Mouse (Mus musculus) limb, embryonic 10.5 days (tissue): ENCODE results near the gene Thsd4. TPM values are rescaled to one million over a fixed set of nuclear protein-coding genes. Genes with fewer than 3 reads are reported as not detected.

Source experiments
- DNase-seq: peaks from one replicate; pipeline ENCODE4 v3.0.0-alpha.2; 2017; ENCODE audit warnings: low spot score
- H3K27ac ChIP-seq: fragments of 300-500 bp; sonication (generic); 2 replicates; pipeline ENCODE4 v1.5.1; 2016; ENCODE audit warnings: mild to moderate bottlenecking
- H3K27me3 ChIP-seq: fragments of 300-500 bp; sonication (generic); 2 replicates; pipeline ENCODE4 v1.6.1; 2016; ENCODE audit warnings: low read depth, mild to moderate bottlenecking; ENCODE audit not compliant: poor library complexity, severe bottlenecking
- H3K36me3 ChIP-seq: fragments of 300-500 bp; sonication (generic); 2 replicates; pipeline ENCODE4 v1.6.1; 2016; ENCODE audit warnings: mild to moderate bottlenecking, moderate library complexity
- H3K4me1 ChIP-seq: fragments of 300-500 bp; sonication (generic); 2 replicates; pipeline ENCODE4 v1.6.1; 2016
- H3K4me3 ChIP-seq: fragments of 300-500 bp; sonication (generic); 2 replicates; pipeline ENCODE4 v1.5.1; 2016; ENCODE audit warnings: mild to moderate bottlenecking, moderate library complexity
- H3K9me3 ChIP-seq: fragments of 300-500 bp; sonication (generic); replicated peaks from 2 replicates; pipeline ENCODE4 v1.6.1; 2016; ENCODE audit warnings: mild to moderate bottlenecking
- WGBS: fragments of 180-500 bp; shearing (Covaris S2); methylation state at CpG from one replicate; pipeline ENCODE4 v1.1.7; 2016; 5-methylcytosine and 5-hydroxymethylcytosine counted together
- polyA plus RNA-seq: library from polyadenylated mRNA; unstranded; fragments of >200 nt; fragmentation: Nextera tagmentation; extraction: Ambion mirVana; gene quantifications from 2 replicates; pipeline ENCODE4 v1.2.1, GENCODE M21; 2016

The Thsd4 gene
- 7.5 and 11.8 TPM in 2 replicates for polyA plus RNA-seq

DNA sequence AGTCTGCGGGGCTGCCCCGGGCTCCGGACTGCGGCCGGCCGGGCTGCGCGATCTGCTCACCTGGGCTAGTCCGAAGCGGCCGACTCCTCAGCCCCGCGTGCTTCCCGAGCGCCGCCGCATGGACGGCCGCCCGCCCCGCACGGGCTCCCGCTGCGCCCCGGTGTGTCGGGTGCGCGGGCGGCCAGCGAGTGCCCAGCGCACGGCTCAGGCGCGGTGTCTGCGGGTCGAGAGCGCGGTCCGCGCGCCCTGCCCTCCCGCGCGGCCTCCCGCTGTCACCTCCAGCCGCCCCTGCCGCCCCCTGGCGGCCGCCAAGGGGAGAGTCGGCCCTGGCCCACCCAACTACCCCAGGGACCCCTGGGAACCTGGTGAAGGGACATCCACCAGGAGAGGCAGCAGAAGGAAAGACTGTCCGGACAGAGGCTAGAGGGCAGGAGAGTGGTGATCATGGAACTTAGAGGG, at the start of gene Thsd4:
Gene Thsd4 (minus strand): TSS at position 241 of the 459 bp plus-strand sequence.
- WGBS, result under 1% methylated on average over 51 of the region's 51 CpGs
- Histone ChIP-seq H3K4me1 (peaks cover 76% of the 10 kb centered on the region), H3K4me3 (peak within 1 kb of the TSS; percentile 71)

DNA sequence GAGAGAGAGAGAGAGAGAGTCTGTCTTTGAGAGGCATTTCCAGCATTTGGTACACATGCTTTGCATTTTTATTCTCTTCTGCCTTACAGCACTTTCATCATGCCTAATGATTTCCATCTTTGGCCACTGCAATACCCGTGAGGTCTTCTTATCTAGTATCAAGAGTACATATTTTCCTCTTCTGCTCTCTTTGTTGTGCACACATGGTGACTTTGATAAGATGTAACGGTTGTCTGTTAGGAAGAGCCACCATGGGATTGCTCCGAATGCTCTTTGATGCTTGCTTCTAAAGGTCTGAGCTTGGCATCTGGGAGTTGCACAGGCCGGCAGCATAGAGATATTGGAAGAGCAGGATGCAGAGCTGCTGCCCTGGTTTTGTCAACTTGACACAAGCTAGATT, 49.2 kb upstream of the Thsd4 start:
- 81% methylated on average over 4 of the region's 4 CpGs for WGBS
- no peak overlapping the region for H3K4me3 ChIP-seq
- H3K27ac ChIP-seq, result no peak overlapping the region
- no peaks in the 10 kb centered on the region for H3K36me3 ChIP-seq
- H3K9me3 ChIP-seq, result no peaks in the 10 kb centered on the region
- H3K4me1 ChIP-seq, result no peaks in the 10 kb centered on the region
- H3K27me3 ChIP-seq, result no peaks in the 10 kb centered on the region
- no peak for DNase-seq

More for the DNA sequence above, at the start of gene Thsd4:
- no peaks in the 10 kb centered on the region for H3K36me3 ChIP-seq
- H3K27ac ChIP-seq, result peak within 1 kb of the TSS; percentile 87
- no peaks in the 10 kb centered on the region for H3K9me3 ChIP-seq
- peaks cover 47% of the 10 kb centered on the region for H3K27me3 ChIP-seq
- peak; percentile 83 for DNase-seq

DNA sequence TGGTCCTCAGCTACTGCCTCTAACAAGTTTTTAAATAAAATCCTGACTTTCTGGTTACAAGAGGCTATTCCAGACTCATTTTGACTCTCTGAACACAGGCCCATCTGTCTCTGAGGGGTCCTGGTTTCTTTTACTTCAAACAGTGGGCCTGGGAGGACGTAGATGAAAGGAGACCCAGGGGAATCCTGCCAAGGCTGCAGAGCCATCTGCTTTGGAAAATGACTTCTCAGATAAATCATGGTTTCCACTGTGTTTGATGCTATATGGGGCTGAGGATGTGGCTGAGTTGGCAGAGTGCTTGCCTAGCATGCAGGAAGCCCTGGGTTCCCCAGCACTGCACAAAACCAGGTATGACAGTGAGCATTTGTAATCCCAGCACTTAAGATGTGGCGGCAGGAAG, 47.5 kb upstream of the Thsd4 start:
- Histone ChIP-seq H3K36me3 (no peaks in the 10 kb centered on the region), H3K9me3 (no peaks in the 10 kb centered on the region), H3K27me3 (no peaks in the 10 kb centered on the region), H3K4me1 (no peaks in the 10 kb centered on the region), H3K27ac (no peak overlapping the region), H3K4me3 (no peak overlapping the region)
- DNase-seq, result no peak
- 57% methylated on average over 2 of the region's 2 CpGs for WGBS

DNA sequence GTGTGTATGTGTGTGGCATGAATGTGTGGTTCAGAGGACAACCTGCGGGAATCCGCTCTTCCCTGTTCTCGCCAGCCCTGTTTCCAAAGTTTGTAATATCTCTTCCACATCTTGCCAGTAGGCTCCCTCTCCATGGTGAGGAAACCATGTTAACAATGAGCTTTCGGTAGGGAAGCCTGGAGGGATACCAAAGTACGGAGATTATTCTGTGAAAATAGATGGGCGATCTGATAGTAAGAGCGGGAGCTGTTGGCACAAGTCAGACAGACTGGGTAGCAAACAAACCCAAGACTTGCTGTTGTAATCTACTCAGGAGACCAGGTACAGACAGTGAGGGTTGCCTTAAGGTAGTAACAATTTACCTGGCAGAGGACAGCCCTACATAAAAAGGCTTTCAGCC, 42.0 kb upstream of the Thsd4 start:
- Histone ChIP-seq H3K4me3 (no peak overlapping the region), H3K4me1 (peaks cover 23% of the 10 kb centered on the region), H3K36me3 (no peaks in the 10 kb centered on the region), H3K9me3 (no peaks in the 10 kb centered on the region), H3K27ac (no peak overlapping the region), H3K27me3 (no peaks in the 10 kb centered on the region)
- no peak for DNase-seq
- WGBS, result 95% methylated on average over 7 of the region's 7 CpGs

DNA sequence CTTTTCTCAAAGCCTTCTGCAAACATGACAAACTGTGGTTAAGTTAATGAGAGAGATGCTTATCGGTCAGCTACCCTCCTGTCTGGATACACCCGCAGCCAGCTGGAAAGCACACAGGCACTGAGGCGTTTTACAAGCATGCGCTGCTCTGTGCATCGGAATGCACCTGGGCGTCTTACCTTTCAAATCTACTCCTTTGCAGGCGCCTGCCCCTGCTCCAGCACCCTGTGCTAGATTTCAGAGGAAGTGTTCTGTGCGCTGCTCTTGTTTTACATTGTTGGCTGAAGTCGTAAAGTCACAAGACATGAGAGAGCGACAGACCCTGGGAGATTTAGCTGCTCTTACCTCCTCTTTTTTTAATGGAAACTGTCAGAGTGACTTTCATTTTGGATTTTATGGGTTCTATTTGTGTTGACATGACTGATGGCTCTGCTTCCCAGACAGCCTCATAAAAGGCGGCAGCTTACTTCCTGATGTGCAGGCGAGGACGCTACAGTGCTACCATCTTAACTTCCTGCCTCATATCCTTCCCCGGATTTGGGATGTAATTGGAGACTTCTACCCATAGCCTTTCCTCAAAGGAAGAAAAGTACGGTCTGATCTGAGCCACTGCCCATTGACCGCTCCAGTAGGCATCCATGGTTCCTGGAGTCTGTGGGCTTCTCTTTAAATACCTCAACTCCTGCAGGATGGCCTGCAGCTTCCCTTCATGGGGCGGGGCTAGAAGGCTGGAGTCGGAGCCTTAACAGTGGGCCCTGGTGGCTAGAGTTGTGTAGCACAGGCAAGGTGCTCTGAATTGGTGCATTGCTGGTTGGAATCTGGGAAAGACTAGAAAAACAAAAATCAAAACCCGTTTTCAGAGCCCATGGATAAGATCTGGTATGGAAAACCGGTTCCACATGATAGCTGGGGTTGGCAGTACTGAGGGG, 40.9 kb upstream of the Thsd4 start:
- Histone ChIP-seq H3K27me3 (no peaks in the 10 kb centered on the region), H3K4me3 (peak overlapping the region; percentile 43), H3K27ac (peak overlapping the region; percentile 68), H3K36me3 (no peaks in the 10 kb centered on the region), H3K4me1 (peaks cover 23% of the 10 kb centered on the region), H3K9me3 (no peaks in the 10 kb centered on the region)
- 25% methylated on average over 20 of the region's 20 CpGs for WGBS
- DNase-seq, result peak; percentile 69

DNA sequence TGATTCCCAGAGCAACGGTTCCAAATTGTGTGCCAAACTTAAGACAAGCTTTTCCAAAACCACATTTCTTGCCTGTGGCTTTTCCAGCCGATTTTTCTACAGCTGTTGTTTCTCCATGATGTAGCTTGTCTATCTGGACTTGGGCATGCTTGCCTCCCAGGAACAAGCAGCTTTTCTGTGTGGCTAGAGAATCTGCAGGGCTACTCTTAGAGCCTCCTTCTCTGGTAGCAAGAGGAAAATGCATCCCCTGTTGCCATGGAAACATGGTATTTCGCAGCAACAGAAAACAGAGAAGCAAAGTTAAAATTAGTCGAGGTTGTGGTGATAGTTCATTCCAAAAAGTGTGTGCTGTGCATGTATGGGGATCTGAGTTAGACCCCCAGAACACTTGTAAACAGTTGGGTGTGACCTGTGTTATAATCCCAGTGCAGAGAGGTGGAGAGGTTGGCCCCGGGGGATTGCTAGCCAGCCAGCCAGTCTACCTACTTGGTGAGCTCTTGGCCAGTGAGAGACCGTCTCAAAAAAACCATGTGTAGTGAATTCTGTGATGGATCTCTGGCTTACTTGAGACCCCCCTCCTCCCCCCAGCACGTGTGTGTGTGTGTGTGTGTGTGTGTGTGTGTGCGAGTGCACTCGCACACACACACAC, 39.9 kb upstream of the Thsd4 start:
- no peak for DNase-seq
- no peak overlapping the region for H3K27ac ChIP-seq
- WGBS, result 66% methylated on average over 9 of the region's 9 CpGs
- peaks cover 23% of the 10 kb centered on the region for H3K4me1 ChIP-seq
- H3K9me3 ChIP-seq, result no peaks in the 10 kb centered on the region
- H3K36me3 ChIP-seq, result no peaks in the 10 kb centered on the region
- no peaks in the 10 kb centered on the region for H3K27me3 ChIP-seq
- H3K4me3 ChIP-seq, result no peak overlapping the region

DNA sequence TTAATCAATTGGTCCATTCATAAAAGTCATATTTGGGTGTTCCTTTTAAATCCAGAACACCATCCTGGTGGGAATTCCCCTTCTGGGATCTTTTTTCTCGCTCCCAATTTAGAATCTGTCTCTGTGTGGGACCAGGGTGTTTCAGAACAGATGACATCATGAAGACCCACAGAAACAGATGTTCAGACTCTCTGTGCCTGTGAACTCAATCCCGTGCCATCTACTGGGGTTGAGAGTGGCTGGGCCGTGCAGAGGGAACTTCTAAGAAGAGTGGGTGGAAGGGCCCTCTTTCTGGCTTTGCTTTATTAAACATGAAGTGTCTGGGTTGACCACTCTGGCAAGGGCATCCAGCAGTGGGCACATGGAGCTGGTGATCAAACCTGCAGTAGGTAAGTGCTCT, 36.7 kb upstream of the Thsd4 start:
- DNase-seq, result no peak
- Histone ChIP-seq H3K4me1 (peaks cover 25% of the 10 kb centered on the region), H3K36me3 (no peaks in the 10 kb centered on the region), H3K27ac (no peak overlapping the region), H3K4me3 (no peak overlapping the region), H3K27me3 (no peaks in the 10 kb centered on the region), H3K9me3 (no peaks in the 10 kb centered on the region)
- 82% methylated on average over 3 of the region's 3 CpGs for WGBS

DNA sequence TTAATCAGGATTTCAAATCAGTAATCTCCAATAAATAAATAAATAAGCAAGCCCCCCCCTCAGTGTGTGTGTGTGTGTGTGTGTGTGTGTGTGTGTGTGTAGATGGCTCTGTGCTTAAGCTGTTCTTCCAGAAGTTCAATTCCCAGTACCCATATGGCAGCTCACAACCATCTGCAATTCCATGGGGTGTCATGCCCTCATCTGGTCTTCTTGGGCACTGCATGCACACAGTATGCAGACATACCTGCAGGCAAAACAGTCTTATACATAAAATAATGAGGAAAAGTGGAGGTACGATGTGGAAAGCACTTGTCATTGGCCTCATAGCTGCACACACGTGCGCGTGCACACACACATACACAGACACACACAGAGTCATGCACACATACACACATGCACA, 29.4 kb upstream of the Thsd4 start:
- no peak overlapping the region for H3K27ac ChIP-seq
- H3K9me3 ChIP-seq, result no peaks in the 10 kb centered on the region
- 85% methylated on average over 4 of the region's 4 CpGs for WGBS
- no peaks in the 10 kb centered on the region for H3K27me3 ChIP-seq
- no peaks in the 10 kb centered on the region for H3K36me3 ChIP-seq
- no peak overlapping the region for H3K4me3 ChIP-seq
- 0 out of 2 replicates have a peak, but pooled peaks cover 3% of the 10 kb centered on the region for H3K4me1 ChIP-seq
- no peak for DNase-seq

DNA sequence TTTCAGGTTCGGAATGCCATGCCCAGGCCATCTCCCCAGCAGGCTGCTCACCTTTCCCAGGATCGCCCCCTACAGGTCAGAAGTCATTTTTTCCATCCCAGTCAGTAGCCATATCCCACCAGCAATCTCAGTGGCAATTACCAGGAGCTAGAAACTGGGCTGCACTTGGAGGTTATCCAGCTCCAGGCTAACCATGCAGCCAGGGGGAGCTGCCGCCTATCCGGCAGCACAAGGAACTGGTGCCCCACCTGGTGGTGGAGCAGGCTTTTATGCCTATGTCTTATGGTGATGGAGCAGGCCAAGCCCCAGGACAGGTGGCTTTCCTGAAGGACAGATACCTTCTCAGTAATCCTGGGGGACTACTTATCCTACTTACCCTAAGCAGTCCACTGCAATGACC, 26.3 kb upstream of the Thsd4 start:
- no peaks in the 10 kb centered on the region for H3K9me3 ChIP-seq
- no peaks in the 10 kb centered on the region for H3K27me3 ChIP-seq
- no peak overlapping the region for H3K4me3 ChIP-seq
- H3K27ac ChIP-seq, result no peak overlapping the region
- no peaks in the 10 kb centered on the region for H3K36me3 ChIP-seq
- DNase-seq, result peak; percentile 57
- WGBS, result 36% methylated on average over 4 of the region's 4 CpGs
- H3K4me1 ChIP-seq, result peaks cover 14% of the 10 kb centered on the region

DNA sequence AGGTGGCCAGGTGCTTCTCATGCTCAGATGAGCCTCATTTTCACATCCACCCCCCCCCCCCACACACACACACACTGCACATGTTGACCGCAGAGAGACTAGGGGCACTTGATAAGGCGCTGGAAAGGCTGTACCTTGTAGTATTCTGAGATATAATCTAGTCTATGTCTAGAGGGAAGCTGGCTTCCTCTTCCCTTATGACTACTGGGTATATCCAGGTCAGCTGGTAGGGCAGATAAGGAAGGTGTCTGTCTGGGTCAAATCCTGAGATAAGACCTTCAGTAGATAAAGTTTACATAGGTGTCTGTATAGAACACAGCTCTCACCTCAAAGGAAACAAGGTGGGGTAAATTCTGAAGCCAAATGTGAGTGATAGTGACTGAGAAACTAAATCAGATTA, 24.3 kb upstream of the Thsd4 start:
- no peaks in the 10 kb centered on the region for H3K36me3 ChIP-seq
- DNase-seq, result no peak
- 87% methylated on average over 2 of the region's 2 CpGs for WGBS
- no peak overlapping the region for H3K4me3 ChIP-seq
- no peaks in the 10 kb centered on the region for H3K27me3 ChIP-seq
- peaks cover 16% of the 10 kb centered on the region for H3K4me1 ChIP-seq
- no peak overlapping the region for H3K27ac ChIP-seq
- no peaks in the 10 kb centered on the region for H3K9me3 ChIP-seq

DNA sequence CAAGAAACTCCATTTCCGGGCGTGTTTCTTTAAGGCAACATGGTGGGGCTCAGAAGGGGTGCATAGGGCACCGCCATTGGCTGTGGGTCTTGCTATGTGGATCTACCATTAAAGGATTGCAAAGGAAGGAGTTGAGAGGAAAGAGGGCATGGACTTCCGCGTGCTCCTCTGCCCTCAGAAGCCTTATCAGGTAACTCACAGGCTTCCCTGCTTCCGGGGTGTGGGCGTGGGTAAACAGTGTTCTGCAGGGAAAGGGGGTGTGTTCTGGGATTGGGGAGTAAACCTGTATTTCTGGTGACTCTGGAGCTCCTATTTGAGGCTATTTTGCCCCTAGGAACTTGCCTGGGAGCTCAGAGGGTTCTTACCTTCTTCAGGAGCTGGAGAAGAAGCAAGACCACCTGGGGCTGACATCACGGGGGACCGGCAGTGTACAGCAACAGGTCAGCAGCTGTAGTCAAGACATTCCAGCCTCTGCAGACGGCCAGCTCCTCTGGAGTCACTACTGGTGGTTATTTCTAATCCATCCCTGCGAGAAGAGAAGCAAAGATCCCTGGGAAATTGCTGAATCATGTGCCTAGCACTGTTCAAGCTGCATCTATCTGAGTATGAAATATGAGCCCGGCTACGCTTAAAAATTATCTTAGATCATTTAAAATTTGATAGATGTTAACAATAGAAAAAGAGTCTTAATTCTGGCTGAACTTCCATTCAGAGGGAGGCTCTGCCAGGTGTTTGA, 23.7 kb upstream of the Thsd4 start:
- Histone ChIP-seq H3K27ac (no peak overlapping the region; the same call in 1 of the 2 replicates), H3K4me1 (peaks cover 16% of the 10 kb centered on the region), H3K9me3 (no peaks in the 10 kb centered on the region), H3K4me3 (no peak overlapping the region), H3K36me3 (no peaks in the 10 kb centered on the region), H3K27me3 (no peaks in the 10 kb centered on the region)
- WGBS, result 84% methylated on average over 13 of the region's 13 CpGs
- DNase-seq, result no peak

DNA sequence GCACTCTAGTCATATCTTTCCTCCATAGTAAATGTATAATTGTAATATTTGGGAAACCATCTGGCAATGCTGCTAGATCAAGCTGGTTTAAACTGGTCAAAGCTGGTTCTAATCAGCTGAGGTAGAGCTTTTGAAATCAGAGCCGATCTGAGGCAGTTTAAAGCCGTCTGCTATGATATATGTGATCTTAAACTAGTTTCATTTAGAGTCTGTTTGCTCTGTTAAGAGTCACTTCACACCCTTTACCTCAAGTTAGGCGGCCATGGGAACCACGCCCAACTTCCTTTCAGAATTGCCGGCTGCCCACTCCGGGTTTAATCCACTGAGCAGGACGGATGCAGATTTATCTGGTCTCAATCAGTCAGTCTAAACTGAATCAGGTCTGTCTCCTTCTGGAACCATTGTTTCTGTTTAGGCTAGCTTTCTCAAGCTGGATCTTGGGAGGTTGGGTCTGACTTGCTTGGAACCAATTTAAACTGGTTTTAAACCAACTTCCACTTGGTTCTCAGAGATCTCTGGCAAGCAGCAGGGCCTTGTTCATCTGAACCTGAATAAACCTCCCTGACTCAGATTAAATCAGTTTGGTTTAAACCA, 21.7 kb upstream of the Thsd4 start:
- WGBS, result 26% methylated on average over 7 of the region's 7 CpGs
- Histone ChIP-seq H3K4me3 (no peak overlapping the region), H3K4me1 (peaks cover 16% of the 10 kb centered on the region), H3K27ac (peak overlapping the region; percentile 69), H3K9me3 (no peaks in the 10 kb centered on the region), H3K36me3 (no peaks in the 10 kb centered on the region), H3K27me3 (no peaks in the 10 kb centered on the region)
- DNase-seq, result peak; percentile 49
